Mouse (Mus musculus) lung, postnatal 36 days (tissue): ENCODE results near the gene Csf3.
"Not testable (repeated sequence)": the region's sequence is repeated elsewhere in the genome, so short reads cannot be mapped to it uniquely, and the experiment has no call there.

Source experiments
- DNase-seq: peaks from one replicate; pipeline ENCODE4 v3.0.0; 2022; ENCODE audit warnings: mixed read lengths

The Csf3 gene

DNA sequence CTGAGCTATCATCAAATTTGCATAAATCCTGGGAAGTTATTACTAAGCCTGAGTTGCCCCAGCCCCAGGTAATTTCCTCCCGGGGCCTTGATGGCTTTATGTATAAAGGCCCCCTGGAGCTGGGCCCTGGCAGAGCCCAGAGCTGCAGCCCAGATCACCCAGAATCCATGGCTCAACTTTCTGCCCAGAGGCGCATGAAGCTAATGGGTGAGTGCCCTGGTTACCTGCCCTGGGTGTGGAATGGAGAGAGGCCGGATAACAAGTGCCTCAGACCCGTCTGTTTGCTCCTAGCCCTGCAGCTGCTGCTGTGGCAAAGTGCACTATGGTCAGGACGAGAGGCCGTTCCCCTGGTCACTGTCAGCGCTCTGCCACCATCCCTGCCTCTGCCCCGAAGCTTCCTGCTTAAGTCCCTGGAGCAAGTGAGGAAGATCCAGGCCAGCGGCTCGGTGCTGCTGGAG lies at the start of gene Csf3:
Gene Csf3 (plus strand): TSS at position 51 of the 458 bp plus-strand sequence.
- DNase-seq: no peak

GRCm38 (mm10) chr11:98655076-98655475 lies 46.0 kb upstream of the Csf3 start:
- peak; percentile 72 for DNase-seq

DNA sequence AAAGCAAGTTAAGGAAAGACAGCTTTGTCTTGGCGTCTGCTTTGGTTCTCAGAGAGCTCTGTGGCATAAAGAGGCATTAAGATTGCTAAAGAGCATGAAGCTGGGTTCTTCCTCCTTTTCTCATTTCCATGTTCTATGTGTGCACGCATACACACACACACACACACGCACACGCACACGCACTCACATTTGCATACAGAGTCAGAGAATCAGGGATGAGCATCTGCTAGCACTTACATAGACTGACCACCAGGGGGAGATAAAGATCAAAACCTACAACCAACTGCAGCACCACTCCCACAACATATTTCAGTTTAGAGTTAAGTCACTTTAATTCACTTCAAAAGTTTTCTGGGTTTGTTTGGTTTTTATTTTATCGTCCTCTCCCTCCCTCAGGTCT lies 40.5 kb upstream of the Csf3 start:
- peak; percentile 67 for DNase-seq

- no peak for DNase-seq
Measured at GRCm38 (mm10) chr11:98664091-98664490, 37.0 kb upstream of the Csf3 start, which contains the start of gene Gsdma. TSS of gene Gsdma (plus strand) at chr11:98664351.

DNA sequence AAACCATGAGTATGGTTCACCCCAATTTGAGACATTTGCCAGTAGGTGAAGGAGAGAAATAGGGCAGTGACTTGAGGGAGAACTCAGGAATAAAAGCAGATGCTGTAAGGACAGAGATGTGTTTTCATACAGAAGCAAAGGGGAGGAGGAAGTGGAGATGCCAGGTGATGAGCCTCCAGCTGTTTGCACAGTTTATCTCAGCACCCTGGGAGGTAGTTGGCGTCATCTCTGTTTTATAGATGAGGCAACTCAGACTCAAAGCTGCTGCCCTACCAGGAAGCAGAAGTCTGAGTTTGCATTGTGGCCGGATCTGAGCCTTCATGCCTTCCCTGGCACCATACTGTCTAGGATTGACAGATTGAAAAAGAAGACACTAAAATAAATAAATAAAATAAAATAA lies 32.1 kb upstream of the Csf3 start:
- DNase-seq: no peak

DNA sequence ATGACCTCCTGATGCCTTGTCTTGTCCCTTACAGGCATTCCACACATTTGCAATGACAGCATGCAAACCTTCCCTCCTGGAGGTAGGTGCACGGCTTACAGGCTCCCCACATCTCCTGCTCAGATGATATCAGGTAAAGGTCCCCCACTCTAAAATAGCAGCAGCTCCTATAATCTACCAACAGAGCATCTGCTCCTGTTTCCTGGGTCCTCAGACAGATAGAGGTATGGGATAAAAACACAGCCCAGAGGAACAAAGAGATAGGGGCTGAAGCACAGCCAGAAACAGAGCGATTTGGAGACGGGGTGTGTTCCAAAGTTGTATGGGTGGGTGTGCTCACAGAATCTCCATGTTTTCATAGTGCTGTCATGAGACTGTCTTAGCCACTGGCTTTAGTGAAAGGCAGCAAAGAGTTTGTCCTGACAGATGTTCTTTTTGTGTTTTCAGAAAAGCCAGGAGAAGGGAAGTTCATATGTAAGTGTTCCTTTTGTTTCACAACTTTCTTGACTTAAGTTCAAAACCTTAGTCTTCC lies 29.7 kb upstream of the Csf3 start:
- DNase-seq: no peak

DNA sequence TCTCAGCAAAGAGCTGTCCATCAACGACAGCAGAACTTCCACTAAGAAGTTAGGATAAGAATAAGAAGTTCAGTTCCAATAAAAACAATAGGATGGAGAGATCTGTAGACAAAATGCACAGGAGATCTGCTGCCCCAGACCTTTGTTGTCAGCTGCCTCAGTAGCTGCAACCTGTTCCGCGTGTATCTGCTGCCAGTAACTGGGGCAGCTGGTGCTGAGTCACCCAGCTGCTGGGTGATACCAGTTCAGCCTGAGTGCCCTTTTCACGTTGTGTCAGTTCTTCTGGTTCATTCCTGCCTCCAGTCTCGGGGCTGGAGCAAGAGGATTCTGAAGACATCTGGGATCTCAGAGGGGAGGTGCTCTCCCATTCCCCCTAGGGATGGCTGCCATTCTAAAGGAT lies 29.2 kb upstream of the Csf3 start:
- DNase-seq: no peak

DNA sequence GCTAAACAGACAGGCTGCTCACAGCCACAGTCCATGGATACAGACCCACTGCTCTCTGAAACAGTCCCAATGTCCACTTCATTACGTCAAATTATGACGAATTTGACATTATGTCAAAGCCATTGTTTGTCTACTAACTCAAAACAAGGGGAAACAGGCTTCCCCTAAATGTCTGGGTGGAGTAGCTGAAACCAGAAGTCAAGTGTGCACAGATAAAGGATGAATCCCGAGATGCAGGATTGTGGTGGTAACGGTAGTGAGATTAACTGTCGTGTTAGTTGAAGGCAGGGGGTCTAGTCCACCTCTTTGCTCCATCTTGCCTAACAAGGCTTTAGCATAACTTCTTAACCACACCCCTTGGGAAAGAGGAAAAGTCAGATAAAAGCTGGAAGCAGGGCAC lies 28.6 kb upstream of the Csf3 start:
- no peak for DNase-seq

DNA sequence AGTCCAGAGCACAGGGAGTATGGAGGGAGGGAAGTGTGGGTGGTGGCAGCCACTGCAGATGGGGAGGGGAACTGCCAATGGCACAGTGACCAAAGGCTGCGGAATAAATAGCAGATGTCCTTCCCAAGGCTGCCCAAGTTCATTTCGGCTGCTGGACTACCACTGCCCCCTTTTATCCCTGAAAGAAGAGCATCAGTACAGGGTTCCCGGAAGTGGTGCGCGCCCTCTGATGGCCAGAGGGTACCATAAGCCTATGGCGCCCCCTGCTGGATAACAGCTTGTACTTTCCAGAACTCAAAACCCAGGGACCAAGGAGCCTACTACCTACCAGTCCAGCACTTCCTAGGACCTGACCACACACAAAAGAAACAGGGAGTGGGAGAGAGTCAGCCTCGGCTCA lies 27.9 kb upstream of the Csf3 start:
- peak; percentile 72 for DNase-seq

- DNase-seq: no peak
Measured at GRCm38 (mm10) chr11:98675829-98676363, 25.2 kb upstream of the Csf3 start.

DNA sequence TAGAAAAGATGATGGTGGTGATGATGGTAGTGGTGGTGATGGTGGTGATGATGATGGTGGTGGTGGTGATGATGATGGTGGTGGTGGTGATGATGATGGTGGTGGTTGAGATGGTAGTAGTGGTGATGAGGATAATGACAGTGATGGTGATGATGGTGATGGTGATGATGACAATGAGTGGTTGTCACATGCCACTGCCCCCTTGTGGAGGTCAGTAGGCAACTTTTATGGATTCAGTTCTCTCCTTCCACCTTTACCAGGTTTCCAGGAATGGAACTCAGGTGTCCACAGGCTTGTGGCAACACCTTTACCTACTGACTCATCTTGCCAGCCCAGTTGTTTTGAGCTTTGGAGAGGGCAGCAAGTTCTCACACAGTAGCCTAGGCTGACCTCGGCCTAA lies 21.0 kb upstream of the Csf3 start:
- no peak for DNase-seq

DNA sequence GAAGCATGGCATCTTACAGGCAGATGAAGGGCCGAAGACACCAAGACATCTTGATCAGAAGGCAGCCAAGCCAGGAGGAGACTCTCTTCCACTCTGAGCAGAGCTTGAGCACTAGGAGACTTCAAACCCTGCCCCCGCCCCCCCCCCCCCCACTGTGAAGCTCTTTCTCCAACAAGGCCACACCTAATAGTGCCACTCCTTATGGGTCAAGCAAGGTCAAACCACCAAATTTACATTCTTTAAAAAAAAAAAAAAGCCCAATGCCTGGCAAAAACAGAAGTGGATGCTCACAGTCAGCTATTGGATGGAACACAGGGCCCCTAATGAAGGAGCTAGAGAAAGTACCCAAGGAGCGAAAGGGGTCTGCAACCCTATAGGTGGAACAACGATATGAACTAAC lies 20.5 kb upstream of the Csf3 start:
- not testable (repeated sequence) for DNase-seq

GRCm38 (mm10) chr11:98681186-98681585 lies 19.9 kb upstream of the Csf3 start:
- DNase-seq: no peak

DNA sequence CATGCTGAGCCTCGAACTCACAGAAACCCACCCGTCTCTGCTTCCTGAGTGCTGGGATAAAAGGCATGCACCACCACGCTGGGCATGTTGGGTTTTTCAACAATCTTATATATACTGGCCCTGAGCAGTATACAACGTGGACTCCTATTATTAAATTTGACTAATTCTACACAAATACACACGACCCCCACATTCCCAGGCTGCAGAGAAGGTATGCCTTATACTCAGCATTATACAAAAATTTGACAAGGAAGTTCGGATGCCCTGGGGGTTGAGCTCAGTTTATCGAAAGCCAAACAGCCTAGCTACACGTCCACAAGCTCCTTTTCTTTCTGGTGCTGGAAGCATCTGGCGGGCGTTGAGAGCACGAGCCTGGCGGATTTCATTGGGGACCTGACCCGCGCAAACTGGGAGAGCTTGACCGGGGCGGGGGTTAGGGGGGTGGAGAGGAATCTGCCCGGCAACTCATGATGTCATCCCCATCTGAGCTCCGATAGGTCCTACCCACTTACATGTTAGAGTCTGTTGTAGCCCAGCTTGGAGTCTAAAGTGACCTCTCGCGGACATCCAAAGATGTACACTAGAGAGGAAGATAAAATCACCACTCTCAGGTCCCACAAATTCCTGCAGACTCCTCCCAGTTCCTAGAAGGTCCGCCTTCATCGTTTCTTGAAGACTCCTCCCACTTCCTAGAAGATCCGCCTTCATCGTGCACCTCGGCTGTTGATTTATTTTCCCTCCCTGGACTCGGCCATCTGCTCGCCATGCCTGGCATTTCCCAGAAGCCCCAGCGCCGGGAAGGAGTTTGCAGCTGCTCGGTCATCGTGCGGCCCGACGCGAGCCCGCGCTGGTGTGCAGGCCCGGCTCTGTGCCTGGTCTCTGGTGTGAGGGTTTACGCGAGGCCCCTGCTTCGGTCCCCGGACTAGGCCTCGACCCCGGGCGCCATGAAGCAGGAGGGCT lies 19.0 kb upstream of the Csf3 start, which contains the start of gene Psmd3:
Gene Psmd3 (plus strand): TSS at position 769 of the 960 bp plus-strand sequence.
- DNase-seq: peak; percentile 97

DNA sequence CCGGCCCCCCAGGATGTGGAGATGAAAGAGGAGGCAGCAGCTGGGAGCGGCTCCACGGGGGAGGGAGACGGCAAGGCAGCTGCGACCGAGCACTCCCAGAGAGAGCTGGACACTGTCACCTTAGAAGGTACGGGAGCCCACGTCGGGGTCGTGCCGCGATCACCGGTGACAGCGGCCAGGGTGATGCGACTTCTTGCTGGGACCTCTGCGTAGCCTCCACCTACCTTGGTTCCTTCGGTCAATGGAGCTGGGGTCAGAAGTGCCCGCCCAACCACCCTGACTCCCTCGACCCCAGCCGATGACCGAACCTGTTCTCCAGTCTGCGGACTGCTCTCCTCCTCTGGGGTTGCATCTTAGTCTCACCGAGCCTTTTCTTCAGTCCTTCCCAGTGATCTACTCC lies 18.3 kb upstream of the Csf3 start:
- no peak for DNase-seq

GRCm38 (mm10) chr11:98685642-98686041 lies 15.4 kb upstream of the Csf3 start:
- DNase-seq: no peak

DNA sequence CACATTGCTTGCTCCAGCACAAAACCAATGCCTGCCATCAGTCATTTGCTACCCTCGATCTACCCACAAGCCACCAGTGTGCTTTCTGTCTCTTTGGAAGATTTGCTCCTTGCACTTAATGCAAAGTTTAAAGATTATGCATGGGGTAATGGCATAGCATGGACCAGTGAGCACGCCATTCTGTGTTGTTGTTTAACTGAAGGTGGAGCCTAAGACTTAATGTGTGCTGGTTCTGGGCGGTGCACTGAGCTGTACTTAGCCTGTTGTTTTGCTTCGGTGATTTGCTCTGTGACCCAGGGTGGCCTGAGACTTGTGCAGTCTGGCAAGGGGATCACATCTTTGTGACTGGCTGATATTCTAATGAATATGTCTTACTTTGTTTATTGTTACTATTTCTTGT lies 14.1 kb upstream of the Csf3 start:
- DNase-seq: no peak

- no peak for DNase-seq
Measured at GRCm38 (mm10) chr11:98688009-98688408, 13.1 kb upstream of the Csf3 start.

- DNase-seq: no peak
Measured at GRCm38 (mm10) chr11:98693201-98693600, 7.9 kb upstream of the Csf3 start.

GRCm38 (mm10) chr11:98693746-98694145 lies 7.3 kb upstream of the Csf3 start:
- DNase-seq: no peak

DNA sequence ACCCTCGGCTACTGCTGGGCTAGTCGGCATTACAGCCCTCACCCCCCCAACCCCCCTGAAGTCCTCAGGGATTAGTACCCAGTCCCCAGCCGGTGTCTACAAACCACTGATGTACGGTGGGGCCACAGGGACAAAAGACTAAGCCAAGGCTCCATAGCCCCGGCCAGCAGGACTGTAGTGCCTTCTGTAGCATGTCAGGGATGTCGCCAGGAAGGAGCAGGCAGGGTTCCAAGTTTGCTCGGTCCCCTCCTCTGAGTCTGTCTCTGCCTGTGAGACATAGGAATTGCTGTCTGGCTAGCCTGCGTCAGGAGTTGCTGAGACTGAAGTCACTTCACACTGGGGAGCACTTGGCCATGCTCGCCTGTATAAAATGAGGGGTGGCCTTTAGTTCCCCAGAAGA lies 6.8 kb upstream of the Csf3 start:
- DNase-seq: no peak

- no peak for DNase-seq
Measured at GRCm38 (mm10) chr11:98695408-98695807, 5.7 kb upstream of the Csf3 start.

DNA sequence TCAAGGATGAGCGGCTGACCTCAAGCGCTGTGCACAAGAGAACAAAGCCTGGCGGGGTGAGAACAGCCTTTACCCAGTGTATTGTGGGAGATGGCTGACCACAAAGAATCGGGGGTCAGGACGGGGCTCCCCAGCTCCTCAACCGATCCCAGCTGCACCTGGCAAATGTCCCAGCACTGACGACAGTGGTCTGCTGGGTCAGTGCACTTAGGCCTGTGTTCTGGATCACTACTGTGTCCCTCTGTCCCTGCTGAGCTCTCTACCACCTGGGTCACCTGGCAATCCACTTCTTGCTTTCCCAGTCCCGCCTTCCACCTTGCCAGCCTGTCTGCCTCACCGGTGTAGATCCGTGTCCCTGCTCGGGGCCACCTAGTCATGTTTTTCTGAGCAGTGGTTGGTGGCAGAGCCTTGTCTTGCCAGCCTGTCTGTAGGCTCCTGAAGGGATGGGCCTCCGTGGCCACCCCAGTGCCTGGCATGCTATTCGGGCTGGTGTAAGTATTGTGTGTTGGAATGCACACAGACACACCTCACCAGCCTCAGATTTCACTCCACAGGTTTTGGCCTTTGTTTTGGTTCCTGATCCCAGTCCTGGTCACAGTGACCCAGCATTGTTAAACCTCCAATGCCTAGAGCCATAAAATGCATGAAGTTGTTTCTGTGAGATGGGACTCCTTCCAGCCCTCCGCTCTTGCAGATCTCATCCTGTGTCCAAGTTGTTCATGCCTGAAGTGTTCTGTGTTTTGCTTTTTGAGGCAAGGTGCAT lies 4.4 kb upstream of the Csf3 start:
- DNase-seq: no peak
